Mouse (Mus musculus): ENCODE data around the gene Gltp. TPM values are rescaled to one million over a fixed set of nuclear protein-coding genes. Genes with fewer than 3 reads are reported as not detected.

The Gltp gene
- total RNA-seq, 2 experiments from 2014 or later = 6.7 to 10.8 TPM

GRCm38 (mm10) chr5:114719003-114719927 is 28.5 kb upstream of the Gltp start:
- no peak for TF ChIP-seq CTCF (IDR thresholded peaks at IDR 0.05)
- DNase-seq = no peak
- Histone ChIP-seq H3K27ac (no peak overlapping the region), H3K4me3 (no peak overlapping the region)
- intact Hi-C loops (cut with DNase I) = no loop called here

- intact Hi-C loops (cut with DNase I) = no loop called here
- Histone ChIP-seq H3K4me3 (no peak overlapping the region), H3K27ac (no peak overlapping the region)
- DNase-seq = no peak
- no peak for TF ChIP-seq CTCF (IDR thresholded peaks at IDR 0.05)
Measured at GRCm38 (mm10) chr5:114718483-114718882, 27.7 kb upstream of the Gltp start.

GRCm38 (mm10) chr5:114717937-114718336 is 27.2 kb upstream of the Gltp start:
- Histone ChIP-seq H3K4me3 (no peak overlapping the region), H3K27ac (no peak overlapping the region)
- intact Hi-C loops (cut with DNase I) = no loop called here
- no peak for TF ChIP-seq CTCF (IDR thresholded peaks at IDR 0.05)
- no peak for DNase-seq

GRCm38 (mm10) chr5:114717292-114717691 is 26.5 kb upstream of the Gltp start:
- TF ChIP-seq CTCF (IDR thresholded peaks at IDR 0.05) = no peak
- intact Hi-C loops (cut with DNase I) = no loop called here
- no peak for DNase-seq
- Histone ChIP-seq H3K4me3 (no peak overlapping the region), H3K27ac (no peak overlapping the region)

- H3K27ac ChIP-seq = no peak overlapping the region
- no peak overlapping the region for H3K4me3 ChIP-seq
- no peak for TF ChIP-seq CTCF (IDR thresholded peaks at IDR 0.05)
- no peak for DNase-seq
- intact Hi-C loops (cut with DNase I) = no loop called here
Measured at GRCm38 (mm10) chr5:114714551-114714950, 23.8 kb upstream of the Gltp start.

GRCm38 (mm10) chr5:114709357-114709756 is 18.6 kb upstream of the Gltp start:
- H3K27ac ChIP-seq = no peak overlapping the region
- no peak for TF ChIP-seq CTCF (IDR thresholded peaks at IDR 0.05)
- DNase-seq = no peak
- H3K4me3 ChIP-seq = no peak overlapping the region
- intact Hi-C loops (cut with DNase I) = no loop called here

GRCm38 (mm10) chr5:114708491-114708890 is 17.7 kb upstream of the Gltp start:
- Histone ChIP-seq H3K4me3 (peak overlapping the region; percentile 80), H3K27ac (no peak overlapping the region)
- intact Hi-C loops (cut with DNase I) = no loop called here
- no peak for TF ChIP-seq CTCF (IDR thresholded peaks at IDR 0.05)
- DNase-seq = no peak

- H3K4me3 ChIP-seq = peak within 1 kb of the TSS; percentile 80
- TF ChIP-seq CTCF (IDR thresholded peaks at IDR 0.05) = peak; percentile 80
- peak within 1 kb of the TSS; percentile 87 for H3K27ac ChIP-seq
- intact Hi-C loops (cut with DNase I) = loop anchor here (2.0 kb wide), 1 partner anchor 67 kb away; the partner anchor contains the start of genes Ankrd13a and Git2
- peak; percentile 96 for DNase-seq
Measured at GRCm38 (mm10) chr5:114707265-114708068, 16.7 kb upstream of the Gltp start, which contains the start of gene Tchp. TSS of gene Tchp (plus strand) at chr5:114707760.

- intact Hi-C loops (cut with DNase I) = no loop called here
- peak; percentile 58 for TF ChIP-seq CTCF (IDR thresholded peaks at IDR 0.05)
- Histone ChIP-seq H3K4me3 (no peak overlapping the region), H3K27ac (no peak overlapping the region)
- no peak for DNase-seq
Measured at GRCm38 (mm10) chr5:114702403-114703392, 11.9 kb upstream of the Gltp start.

- no peak for TF ChIP-seq CTCF (IDR thresholded peaks at IDR 0.05)
- DNase-seq = no peak
- Histone ChIP-seq H3K27ac (no peak overlapping the region), H3K4me3 (no peak overlapping the region)
- intact Hi-C loops (cut with DNase I) = no loop called here
Measured at GRCm38 (mm10) chr5:114699015-114699414, 8.2 kb upstream of the Gltp start.

GRCm38 (mm10) chr5:114698044-114698746 is 7.4 kb upstream of the Gltp start:
- no peak overlapping the region for H3K4me3 ChIP-seq
- no peak overlapping the region for H3K27ac ChIP-seq
- intact Hi-C loops (cut with DNase I) = no loop called here
- no peak for TF ChIP-seq CTCF (IDR thresholded peaks at IDR 0.05)
- peak; percentile 78 for DNase-seq

Data from gastrocnemius, adult 2 months (tissue).